Mouse (Mus musculus) neural tube, embryonic 15.5 days (tissue): ENCODE measurements around the gene Gpr132. TPM values are rescaled to one million over a fixed set of nuclear protein-coding genes. Genes with fewer than 3 reads are reported as not detected.
"Not testable (repeated sequence)": the region's sequence is repeated elsewhere in the genome, so short reads cannot be mapped to it uniquely, and the experiment has no call there.

ENCODE experiments used
- ATAC-seq: fragments of 200-750 bp; cut with Nextera tagmentation; 2 replicates; pipeline ENCODE4 v1.8.0; 2017; ENCODE audit warnings: mild to moderate bottlenecking, moderate TSS enrichment, moderate library complexity; ENCODE audit not compliant: low FRiP score
- H3K27ac ChIP-seq: fragments of 300-500 bp; sonication (generic); replicated peaks from 2 replicates; pipeline ENCODE4 v1.5.1; 2015; ENCODE audit warnings: mild to moderate bottlenecking, inconsistent platforms
- H3K27me3 ChIP-seq: fragments of 300-500 bp; sonication (generic); replicated peaks from 2 replicates; pipeline ENCODE4 v1.6.1; 2015; ENCODE audit warnings: inconsistent platforms
- H3K36me3 ChIP-seq: fragments of 300-500 bp; sonication (generic); 2 replicates; pipeline ENCODE4 v1.6.1; 2015; ENCODE audit warnings: inconsistent platforms
- H3K4me1 ChIP-seq: fragments of 300-500 bp; sonication (generic); 2 replicates; pipeline ENCODE4 v1.6.1; 2015; ENCODE audit warnings: inconsistent platforms
- H3K4me2 ChIP-seq: fragments of 300-500 bp; sonication (generic); 2 replicates; pipeline ENCODE4 v1.6.1; 2015; ENCODE audit warnings: inconsistent platforms, mild to moderate bottlenecking, moderate library complexity
- H3K4me3 ChIP-seq: fragments of 300-500 bp; sonication (generic); replicated peaks from 2 replicates; pipeline ENCODE4 v1.5.1; 2015; ENCODE audit warnings: mild to moderate bottlenecking, inconsistent platforms
- H3K9ac ChIP-seq: fragments of 300-500 bp; sonication (generic); replicated peaks from 2 replicates; pipeline ENCODE4 v1.6.1; 2015; ENCODE audit warnings: mild to moderate bottlenecking, inconsistent platforms
- H3K9me3 ChIP-seq: fragments of 300-500 bp; sonication (generic); replicated peaks from 2 replicates; pipeline ENCODE4 v1.6.1; 2016; ENCODE audit warnings: inconsistent platforms
- WGBS: fragments of 180-500 bp; shearing (Covaris S2); methylation state at CpG from one replicate; pipeline ENCODE4 v1.1.7; 2015; ENCODE audit warnings: mixed read lengths; 5-methylcytosine and 5-hydroxymethylcytosine counted together
- polyA plus RNA-seq: library from polyadenylated mRNA; unstranded; fragments of >200 nt; fragmentation: Nextera tagmentation; extraction: Ambion mirVana; gene quantifications from 2 replicates; pipeline ENCODE4 v1.2.1, GENCODE M21; 2015

Gpr132 gene
- polyA plus RNA-seq, 1 experiment from 2014 or later: 0.08 TPM

GRCm38 (mm10) chr12:112847880-112848279 is 20.1 kb downstream of the Gpr132 start:
- WGBS: 89% methylated on average over 2 of the region's 2 CpGs

GRCm38 (mm10) chr12:112843803-112844202 is 24.2 kb downstream of the Gpr132 start:
- ATAC-seq: no peak; the same call in 1 of the 2 replicates
- no peak overlapping the region for H3K27ac ChIP-seq
- no peak overlapping the region for H3K4me3 ChIP-seq
- WGBS: 24% methylated on average over 3 of the region's 3 CpGs
- H3K9me3 ChIP-seq: no peaks in the 10 kb centered on the region
- no peak overlapping the region for H3K4me2 ChIP-seq
- H3K27me3 ChIP-seq: no peaks in the 10 kb centered on the region
- no peak overlapping the region for H3K9ac ChIP-seq
- no peaks in the 10 kb centered on the region for H3K36me3 ChIP-seq
- H3K4me1 ChIP-seq: no peaks in the 10 kb centered on the region

More at GRCm38 (mm10) chr12:112847880-112848279, 20.1 kb downstream of the Gpr132 start:
- Histone ChIP-seq H3K36me3 (no peaks in the 10 kb centered on the region), H3K4me3 (no peak overlapping the region), H3K9ac (no peak overlapping the region), H3K27me3 (no peaks in the 10 kb centered on the region), H3K9me3 (no peaks in the 10 kb centered on the region), H3K27ac (no peak overlapping the region), H3K4me2 (no peak overlapping the region), H3K4me1 (no peaks in the 10 kb centered on the region)
- no peak for ATAC-seq

GRCm38 (mm10) chr12:112842128-112842527 is 25.9 kb downstream of the Gpr132 start:
- not testable (repeated sequence) for H3K36me3 ChIP-seq, H3K4me1 ChIP-seq, H3K4me2 ChIP-seq, H3K27me3 ChIP-seq, H3K9me3 ChIP-seq, ATAC-seq, H3K27ac ChIP-seq, H3K4me3 ChIP-seq, H3K9ac ChIP-seq
- WGBS: 83% methylated on average over 2 of the region's 2 CpGs

GRCm38 (mm10) chr12:112841338-112841892 is 26.6 kb downstream of the Gpr132 start:
- H3K27me3 ChIP-seq, H3K9ac ChIP-seq, H3K4me2 ChIP-seq, ATAC-seq, H3K4me3 ChIP-seq, H3K9me3 ChIP-seq, H3K27ac ChIP-seq, H3K36me3 ChIP-seq, H3K4me1 ChIP-seq: not testable (repeated sequence)
- WGBS: 67% methylated on average over 4 of the region's 4 CpGs

- no peaks in the 10 kb centered on the region for H3K27me3 ChIP-seq
- H3K36me3 ChIP-seq: no peaks in the 10 kb centered on the region
- no peaks in the 10 kb centered on the region for H3K9me3 ChIP-seq
- H3K27ac ChIP-seq: no peak overlapping the region
- H3K9ac ChIP-seq: no peak overlapping the region
- no peak overlapping the region for H3K4me3 ChIP-seq
- H3K4me1 ChIP-seq: no peaks in the 10 kb centered on the region
- no peak overlapping the region for H3K4me2 ChIP-seq
- WGBS: 83% methylated on average over 25 of the region's 25 CpGs
- no peak for ATAC-seq
These were observed 27.6 kb downstream of the Gpr132 start for GRCm38 (mm10) chr12:112840209-112841086.

- Histone ChIP-seq H3K4me1 (peaks cover 19% of the 10 kb centered on the region), H3K4me3 (no peak overlapping the region), H3K9ac (no peak overlapping the region), H3K27me3 (no peaks in the 10 kb centered on the region), H3K27ac (no peak overlapping the region), H3K4me2 (no peak overlapping the region), H3K9me3 (no peaks in the 10 kb centered on the region), H3K36me3 (peaks cover 13% of the 10 kb centered on the region; the same call in 1 of the 2 replicates)
- no peak for ATAC-seq
- WGBS: 79% methylated on average over 2 of the region's 2 CpGs
These were observed 33.0 kb downstream of the Gpr132 start for GRCm38 (mm10) chr12:112835046-112835445.

- Histone ChIP-seq H3K27ac (no peak overlapping the region), H3K4me3 (no peak overlapping the region), H3K36me3 (peaks cover 13% of the 10 kb centered on the region; the same call in 1 of the 2 replicates), H3K4me2 (no peak overlapping the region), H3K9ac (no peak overlapping the region), H3K4me1 (peaks cover 22% of the 10 kb centered on the region), H3K27me3 (no peaks in the 10 kb centered on the region), H3K9me3 (no peaks in the 10 kb centered on the region)
- no peak for ATAC-seq
- 87% methylated on average over 6 of the region's 6 CpGs for WGBS
These were observed 34.5 kb downstream of the Gpr132 start for GRCm38 (mm10) chr12:112833527-112833926.

- H3K4me2 ChIP-seq: no peak overlapping the region
- ATAC-seq: no peak
- H3K27ac ChIP-seq: no peak overlapping the region
- 94% methylated on average over 5 of the region's 5 CpGs for WGBS
- H3K27me3 ChIP-seq: no peaks in the 10 kb centered on the region
- peaks cover 33% of the 10 kb centered on the region for H3K4me1 ChIP-seq
- H3K9me3 ChIP-seq: no peaks in the 10 kb centered on the region
- H3K36me3 ChIP-seq: peaks cover 13% of the 10 kb centered on the region; the same call in 1 of the 2 replicates
- no peak overlapping the region for H3K9ac ChIP-seq
- H3K4me3 ChIP-seq: no peak overlapping the region
These were observed 35.6 kb downstream of the Gpr132 start for GRCm38 (mm10) chr12:112832411-112832810.

DNA sequence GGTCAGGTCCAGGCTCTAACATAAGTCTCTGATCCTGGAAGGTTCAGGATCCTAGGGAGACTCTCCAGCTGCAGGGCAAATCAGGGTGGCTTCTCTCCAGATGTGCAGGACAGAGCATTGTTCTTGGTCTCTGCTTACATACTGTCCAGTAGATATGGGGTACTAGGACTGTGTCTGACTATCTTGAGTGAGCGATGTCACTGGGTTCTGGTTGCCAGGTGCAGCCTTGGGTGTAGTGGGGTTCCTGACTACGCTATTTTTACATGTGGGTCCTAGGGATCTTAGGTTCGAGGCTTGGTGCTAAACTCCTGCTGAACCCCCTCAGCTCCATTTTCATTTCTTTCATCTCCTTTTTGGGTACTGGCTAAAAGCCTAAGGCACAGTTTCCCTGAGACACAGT is 37.5 kb downstream of the Gpr132 start:
- Histone ChIP-seq H3K9me3 (no peaks in the 10 kb centered on the region), H3K4me3 (peak overlapping the region; percentile 91), H3K27ac (peak overlapping the region; percentile 83; the same call in 1 of the 2 replicates), H3K9ac (peak overlapping the region; percentile 61), H3K4me2 (peak overlapping the region; percentile 91), H3K4me1 (peaks cover 51% of the 10 kb centered on the region), H3K27me3 (no peaks in the 10 kb centered on the region), H3K36me3 (peaks cover 13% of the 10 kb centered on the region; the same call in 1 of the 2 replicates)
- ATAC-seq: no peak
- 90% methylated on average over 3 of the region's 3 CpGs for WGBS

DNA sequence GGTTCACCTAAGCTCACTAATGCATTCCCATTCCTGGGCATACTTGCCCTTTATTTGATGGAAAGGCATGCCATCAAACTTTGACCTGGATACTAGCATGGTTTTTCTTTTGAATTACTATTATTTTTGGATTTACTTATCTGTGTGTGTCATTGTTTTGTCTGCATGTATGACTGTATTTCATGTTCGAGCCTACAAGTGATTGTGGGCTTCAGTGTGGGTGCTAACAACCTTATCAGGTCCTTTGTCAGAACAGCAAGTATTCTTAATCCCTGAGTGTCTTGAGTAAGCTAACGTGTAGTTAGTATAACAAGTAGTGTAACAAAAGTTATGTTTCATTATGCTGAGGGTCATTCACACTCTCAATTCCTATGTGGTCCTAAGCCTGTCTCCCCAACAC is 37.9 kb downstream of the Gpr132 start:
- Histone ChIP-seq H3K4me1 (peaks cover 52% of the 10 kb centered on the region), H3K4me3 (peak overlapping the region; percentile 91), H3K9ac (peak overlapping the region; percentile 61), H3K27me3 (no peaks in the 10 kb centered on the region), H3K27ac (peak overlapping the region; percentile 83), H3K9me3 (no peaks in the 10 kb centered on the region), H3K36me3 (peaks cover 13% of the 10 kb centered on the region; the same call in 1 of the 2 replicates), H3K4me2 (peak overlapping the region; percentile 91)
- 37% methylated on average over 2 of the region's 2 CpGs for WGBS
- ATAC-seq: no peak

- ATAC-seq: peak; percentile 97
- Histone ChIP-seq H3K27me3 (no peaks in the 10 kb centered on the region), H3K9ac (peak within 1 kb of the TSS; percentile 90), H3K4me1 (peaks cover 55% of the 10 kb centered on the region), H3K4me3 (peak within 1 kb of the TSS; percentile 91), H3K36me3 (peaks cover 13% of the 10 kb centered on the region; the same call in 1 of the 2 replicates), H3K4me2 (peak within 1 kb of the TSS; percentile 91), H3K9me3 (no peaks in the 10 kb centered on the region), H3K27ac (peak within 1 kb of the TSS; percentile 95)
- whole genome bisulfite sequencing: under 1% methylated on average over 70 of the region's 72 CpGs
These were observed 38.7 kb downstream of the Gpr132 start, which contains the start of gene Cdca4 for GRCm38 (mm10) chr12:112829244-112829864. TSS of gene Cdca4 (minus strand) at chr12:112829423.
